Mouse (Mus musculus) T-helper 1 cell (primary cell): ENCODE data around the gene Sspo.

Experiments used
- in situ Hi-C: fragments of 300-600 bp; cut with MboI, MseI; formaldehyde crosslinking; loops from one replicate; pipeline ENCODE4 v1.15.1; 2025; ENCODE audit warnings: high pct_unique_total_duplicates

The Sspo gene

DNA sequence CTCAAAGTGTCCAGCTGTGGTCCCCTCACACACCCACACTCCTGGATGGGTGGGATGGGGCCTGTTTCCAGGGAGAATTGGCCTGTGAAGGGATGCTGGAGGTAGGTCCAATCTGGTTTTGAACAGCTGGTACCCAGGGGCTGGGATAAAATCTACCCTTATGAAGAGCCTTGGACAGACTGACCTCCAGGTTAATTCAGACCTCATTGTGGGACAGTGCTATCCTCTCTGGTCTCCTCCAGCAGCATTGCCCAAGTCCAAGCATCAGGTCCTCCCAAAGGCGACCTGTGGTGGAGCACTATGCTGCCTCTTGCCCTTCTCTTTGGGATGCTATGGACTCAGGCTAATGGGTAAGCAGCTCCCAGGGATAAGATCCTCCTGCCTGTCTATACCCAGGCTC is at the start of gene Sspo:
Gene Sspo, plus strand, starts transcription at position 301 of the 400 bp plus-strand sequence.
- in situ Hi-C loops: no loop called here

DNA sequence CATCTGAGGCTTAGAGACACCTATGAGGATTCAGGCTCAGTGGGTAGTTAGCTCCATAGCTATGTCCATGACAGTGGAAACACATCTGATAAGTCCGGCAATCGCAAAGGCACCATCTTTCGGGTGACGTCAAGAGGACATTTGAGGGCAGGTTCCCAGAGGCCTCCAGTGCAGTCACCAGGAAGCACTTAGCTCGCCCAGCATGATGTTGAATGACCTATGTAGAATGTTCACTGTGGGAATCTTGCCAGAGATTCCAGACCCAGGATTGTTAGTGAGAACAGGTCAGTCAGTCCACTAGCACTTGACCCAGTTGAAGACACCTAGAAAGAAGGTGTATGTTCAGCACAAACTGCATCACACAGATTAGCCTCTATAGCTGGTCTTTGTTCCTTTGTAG is 48.1 kb upstream of the Sspo start:
- in situ Hi-C loops: loop anchor here (10.0 kb wide), 1 partner anchor 715 kb away; no protein-coding TSS in a partner anchor

DNA sequence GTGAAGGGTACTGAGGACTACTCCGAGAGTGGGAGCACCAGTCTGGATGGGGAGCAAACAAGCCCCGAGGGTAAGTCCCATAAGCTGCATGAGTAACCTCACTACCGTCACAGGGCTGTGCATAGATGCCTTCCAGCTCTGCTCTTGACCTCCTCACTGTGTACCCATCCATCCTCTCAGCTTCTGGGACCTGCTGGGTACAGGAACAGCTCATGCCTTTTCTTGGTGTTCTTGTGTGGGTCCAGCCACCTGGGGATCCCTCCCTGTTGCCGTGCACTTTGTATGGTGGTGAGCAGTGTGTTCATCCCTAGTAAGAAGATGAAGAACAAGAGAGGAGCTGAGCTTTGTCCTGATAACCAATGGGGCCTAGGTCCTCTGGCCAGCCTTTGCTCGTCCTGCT is 44.0 kb upstream of the Sspo start:
- in situ Hi-C loops: no loop called here

DNA sequence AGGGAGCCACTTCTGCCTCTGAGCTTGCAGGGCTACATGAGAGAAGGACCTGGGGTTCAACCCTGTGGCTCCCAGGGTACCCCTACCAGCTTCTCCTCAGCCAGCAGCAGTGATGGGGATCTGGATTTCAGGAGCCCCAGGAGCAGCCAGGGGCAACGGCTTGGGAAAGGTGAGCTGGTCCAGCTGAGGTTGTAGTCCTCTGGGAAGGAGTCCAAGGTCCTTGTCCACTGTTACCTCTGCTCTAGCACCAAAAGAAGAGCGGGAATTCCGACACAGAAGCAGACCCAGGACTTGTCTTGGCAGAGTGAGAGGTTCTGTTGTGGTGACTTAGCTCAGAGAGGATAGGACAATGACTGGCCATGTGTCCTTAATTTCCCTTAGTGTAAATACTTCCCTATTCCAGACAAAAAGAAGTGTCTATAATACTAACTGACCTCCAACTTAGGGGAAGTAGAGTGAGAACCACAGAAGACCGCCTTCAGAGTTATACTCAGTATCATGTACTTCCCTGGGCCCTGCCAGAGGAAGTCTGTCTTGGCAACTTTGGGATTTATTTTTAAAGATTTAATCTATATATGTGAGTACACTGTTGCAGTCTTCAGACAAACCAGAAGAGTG is 38.2 kb upstream of the Sspo start:
- in situ Hi-C loops: loop anchor here (5.0 kb wide), 1 partner anchor 67 kb away; no protein-coding TSS in a partner anchor

DNA sequence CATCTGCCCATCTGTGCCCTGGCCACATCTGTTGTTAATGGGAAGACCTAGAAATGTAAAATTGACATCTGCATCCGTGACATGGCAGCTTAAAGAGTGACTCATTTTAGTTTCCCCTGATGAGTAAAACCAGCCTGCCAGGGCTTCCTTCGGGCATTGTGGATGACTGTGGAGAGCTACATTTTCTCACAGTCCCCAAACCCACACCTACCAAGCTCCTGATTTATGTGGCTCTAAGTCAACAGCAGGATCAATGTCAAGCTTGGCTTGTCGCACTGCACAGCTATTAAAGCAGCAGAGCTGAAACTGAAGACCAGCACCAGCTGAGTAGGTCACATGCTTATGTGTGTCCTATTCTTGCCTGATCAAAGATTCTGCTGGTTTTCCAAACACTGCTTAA is 37.5 kb upstream of the Sspo start:
- in situ Hi-C loops: loop anchor here (5.0 kb wide), 1 partner anchor 67 kb away; no protein-coding TSS in a partner anchor

DNA sequence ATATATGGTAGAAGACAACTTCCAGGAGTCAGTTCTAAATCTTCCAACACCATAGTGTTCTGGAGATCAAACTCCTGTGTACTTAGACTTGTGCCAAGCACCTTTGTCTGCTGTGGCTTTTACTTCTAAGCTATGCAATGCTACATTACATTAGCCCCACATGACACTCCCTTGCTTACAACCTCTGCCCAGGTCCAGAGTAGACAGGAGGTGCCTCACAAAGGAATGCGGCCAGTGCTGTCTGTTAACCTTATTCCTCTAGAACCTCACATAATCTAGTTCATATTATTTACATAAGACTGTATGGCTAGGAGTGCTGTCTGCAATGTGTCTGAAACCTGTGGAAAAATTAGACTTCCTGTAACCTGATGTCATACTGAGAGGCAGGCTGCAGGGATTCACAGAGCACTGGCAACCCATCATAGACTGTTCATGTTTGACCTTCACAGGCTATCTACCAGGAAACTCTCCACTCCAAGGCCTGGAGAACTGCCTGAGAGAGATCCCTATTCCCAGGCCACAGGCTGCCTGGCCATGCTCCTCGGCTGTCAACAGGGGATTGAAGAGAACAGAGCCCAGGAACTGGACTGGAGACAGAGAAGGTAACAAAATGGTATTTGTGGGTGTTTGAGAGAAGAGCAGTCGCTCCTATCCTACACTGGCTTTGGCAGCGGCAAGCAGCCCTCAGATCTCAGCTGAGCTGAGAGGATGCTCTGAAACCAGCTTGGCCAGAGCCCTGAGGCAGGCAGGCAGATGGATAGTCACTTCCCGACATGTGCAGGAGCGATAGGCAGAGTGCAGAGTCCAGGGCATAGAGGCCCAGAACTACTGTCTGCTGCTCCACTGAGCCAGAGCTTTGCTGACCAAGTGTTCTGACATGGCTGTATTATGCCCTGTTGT is 36.6 kb upstream of the Sspo start:
- in situ Hi-C loops: loop anchor here (5.0 kb wide), 1 partner anchor 66 kb away; no protein-coding TSS in a partner anchor

DNA sequence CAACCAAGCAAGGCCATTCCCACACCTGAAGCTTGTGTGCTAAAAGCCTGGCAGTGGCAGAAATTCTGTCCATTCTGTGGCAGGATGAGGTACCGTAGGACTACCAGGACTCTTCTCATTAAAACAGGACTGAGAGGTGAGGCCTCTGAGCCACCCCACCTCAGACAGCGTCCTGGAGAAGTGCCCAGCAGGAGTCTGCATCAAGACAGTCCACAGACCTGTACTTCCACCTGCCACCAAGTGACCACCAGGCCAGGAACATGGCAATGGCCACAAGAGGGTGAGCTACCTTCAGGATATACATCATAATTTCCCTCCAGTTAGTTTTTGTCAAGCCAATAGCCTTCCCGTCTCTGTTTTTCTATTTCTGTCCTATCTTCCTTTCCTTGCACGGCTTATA is 35.9 kb upstream of the Sspo start:
- in situ Hi-C loops: loop anchor here (5.0 kb wide), 1 partner anchor 65 kb away; no protein-coding TSS in a partner anchor

DNA sequence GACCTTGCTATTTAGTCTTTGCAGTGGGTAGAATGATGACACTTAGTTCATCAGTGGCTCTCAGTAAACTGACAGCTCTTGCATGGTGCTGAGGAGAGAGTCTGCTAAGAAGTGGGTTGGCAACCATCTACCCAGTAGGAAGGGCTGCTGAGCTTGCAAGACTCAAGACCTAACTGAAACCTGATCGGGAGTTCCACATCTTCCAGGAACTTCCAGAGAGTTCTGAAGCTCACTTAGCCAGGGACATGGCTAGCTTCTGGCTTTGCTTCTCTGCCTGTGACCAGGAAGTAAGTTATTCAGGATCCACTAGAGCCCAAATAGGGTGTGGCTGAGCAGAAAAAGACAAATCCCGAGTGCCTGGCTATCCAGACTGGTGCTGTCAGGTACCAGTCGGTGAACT is 35.4 kb upstream of the Sspo start:
- in situ Hi-C loops: loop anchor here (5.0 kb wide), 1 partner anchor 65 kb away; no protein-coding TSS in a partner anchor

DNA sequence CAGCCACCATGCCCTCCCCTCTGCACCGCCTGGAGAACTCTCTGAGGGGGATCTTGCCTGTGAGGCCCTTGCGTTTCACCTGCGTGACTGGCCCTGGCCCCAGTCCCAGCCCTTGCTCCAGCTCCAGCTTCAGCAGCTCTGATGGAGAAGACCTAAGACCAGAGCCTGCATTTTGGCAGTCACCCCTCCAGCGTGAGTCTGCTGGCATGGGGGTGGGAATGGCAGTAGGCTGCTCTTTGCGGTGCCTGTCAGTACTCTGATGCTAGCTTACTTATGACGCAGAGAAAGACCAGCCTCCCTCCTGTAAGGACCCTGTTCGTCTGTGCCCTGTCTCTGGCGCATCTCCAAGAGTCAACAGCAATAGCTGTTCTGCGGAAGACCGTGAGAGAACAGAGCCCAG is 34.9 kb upstream of the Sspo start:
- in situ Hi-C loops: loop anchor here (5.0 kb wide), 1 partner anchor 64 kb away; no protein-coding TSS in a partner anchor

DNA sequence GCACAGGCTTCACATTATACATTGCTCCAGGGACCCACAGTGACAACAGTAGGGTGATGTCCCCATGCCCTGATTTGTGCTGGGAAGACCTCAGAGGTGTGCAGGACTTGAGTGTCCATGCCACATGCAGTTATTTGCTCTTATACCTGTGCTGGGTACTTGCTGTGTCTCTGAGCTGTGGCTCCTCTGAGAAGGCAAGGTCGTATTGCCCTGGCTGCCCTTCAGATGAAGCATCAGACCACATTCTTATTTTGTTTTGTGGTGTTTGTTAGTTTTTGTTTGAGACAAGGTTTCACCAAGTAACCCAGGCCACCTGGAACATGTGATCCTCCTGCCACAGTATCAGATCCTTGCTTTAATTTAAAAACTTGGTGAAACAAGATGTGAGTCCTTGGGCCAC is 33.1 kb upstream of the Sspo start:
- in situ Hi-C loops: loop anchor here (5.0 kb wide), 1 partner anchor 62 kb away; no protein-coding TSS in a partner anchor

DNA sequence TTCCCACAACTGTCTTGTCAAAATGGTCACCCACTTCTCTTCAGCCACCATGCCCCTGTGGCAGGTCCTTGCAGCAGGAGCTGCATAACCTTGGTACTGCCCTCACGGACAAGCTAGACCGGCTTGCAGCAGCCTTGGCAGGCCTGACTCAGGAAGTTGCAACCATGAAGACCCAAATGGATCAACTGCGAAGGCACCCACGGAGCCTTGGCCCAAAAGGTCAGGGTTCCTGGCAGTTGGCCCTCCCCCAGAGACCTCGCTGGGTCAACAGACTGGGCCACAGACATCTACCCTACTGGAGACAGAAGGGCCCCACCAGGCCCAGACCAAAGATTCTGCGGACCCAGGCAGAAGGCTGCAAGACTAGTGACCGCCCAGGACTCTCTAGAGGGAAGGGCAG is 32.4 kb upstream of the Sspo start:
- in situ Hi-C loops: no loop called here

DNA sequence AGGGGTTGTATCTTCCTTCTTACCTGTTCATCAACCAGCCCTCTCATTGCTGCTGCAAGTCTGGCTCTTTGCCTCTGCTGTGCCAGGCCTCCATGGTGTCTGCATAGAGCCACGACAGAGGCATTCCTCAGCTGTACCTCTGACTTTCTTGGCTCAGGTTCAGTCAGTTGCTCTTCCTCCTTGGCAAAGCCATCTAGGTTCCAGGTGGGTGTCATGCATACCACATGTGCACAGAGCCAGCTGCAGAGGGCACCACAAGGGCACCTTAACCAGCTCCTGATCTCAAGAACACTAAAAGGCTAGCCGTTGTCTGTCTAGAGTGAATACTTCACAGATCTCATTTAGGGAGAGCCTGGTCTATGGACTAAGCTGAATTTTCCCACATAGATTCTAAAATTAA is 31.5 kb upstream of the Sspo start:
- in situ Hi-C loops: no loop called here

DNA sequence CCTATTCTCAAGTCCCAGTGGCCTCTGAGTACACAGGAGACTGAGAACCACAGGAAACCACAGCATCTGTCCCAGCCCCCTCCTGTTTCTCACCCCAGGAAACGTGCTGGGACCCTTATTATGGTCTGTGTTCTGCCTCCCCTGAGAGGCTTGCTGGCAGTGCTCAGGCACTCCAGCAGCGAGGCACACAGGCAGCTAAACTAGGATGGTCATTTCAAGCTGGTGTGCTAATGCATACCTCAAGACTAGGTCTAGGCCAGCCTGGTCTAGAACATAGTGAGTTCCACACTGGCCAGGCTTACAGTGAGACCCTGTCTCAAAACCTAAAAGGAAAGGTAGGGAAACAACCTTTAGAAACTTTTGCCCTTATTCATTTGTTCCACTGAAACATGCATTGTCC is 27.4 kb upstream of the Sspo start:
- in situ Hi-C loops: no loop called here

DNA sequence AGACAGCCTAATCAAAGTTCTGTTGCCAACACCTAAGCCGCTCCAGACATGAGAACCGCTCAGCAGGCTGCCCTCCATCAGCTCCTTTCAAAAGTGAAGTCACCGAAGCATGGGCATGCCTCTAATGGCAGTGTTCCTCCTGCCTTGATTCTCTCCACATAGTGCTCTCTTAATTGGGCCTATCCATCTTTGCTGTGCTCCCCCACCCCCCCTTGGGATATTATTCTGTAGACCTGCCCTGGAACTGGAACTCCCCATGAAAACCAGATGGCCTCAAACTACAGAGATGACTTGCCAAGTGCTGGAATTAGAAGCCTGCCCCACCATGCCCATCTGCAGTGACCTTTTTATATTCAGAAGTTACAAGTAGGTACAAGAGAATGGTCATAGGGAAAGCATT is 24.7 kb upstream of the Sspo start:
- in situ Hi-C loops: no loop called here

DNA sequence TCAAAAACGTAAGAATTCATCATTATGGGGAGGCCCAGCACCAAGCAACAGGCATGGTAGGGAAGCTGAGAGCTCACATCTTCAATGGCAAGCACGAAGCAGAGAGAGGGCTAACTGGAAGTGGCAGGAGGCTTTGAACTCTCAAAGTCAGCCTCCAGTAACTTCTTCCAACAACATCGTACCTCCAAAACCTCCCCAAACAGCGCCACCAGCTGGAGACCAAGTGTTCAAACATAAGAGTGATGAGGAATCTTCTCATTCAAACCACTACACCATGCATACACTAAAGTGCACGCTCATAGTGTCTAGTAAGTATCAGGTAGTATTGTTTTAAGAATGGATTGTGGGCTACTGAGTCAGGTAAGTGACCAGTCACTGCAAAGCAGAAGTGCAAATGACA is 24.0 kb upstream of the Sspo start:
- in situ Hi-C loops: no loop called here

DNA sequence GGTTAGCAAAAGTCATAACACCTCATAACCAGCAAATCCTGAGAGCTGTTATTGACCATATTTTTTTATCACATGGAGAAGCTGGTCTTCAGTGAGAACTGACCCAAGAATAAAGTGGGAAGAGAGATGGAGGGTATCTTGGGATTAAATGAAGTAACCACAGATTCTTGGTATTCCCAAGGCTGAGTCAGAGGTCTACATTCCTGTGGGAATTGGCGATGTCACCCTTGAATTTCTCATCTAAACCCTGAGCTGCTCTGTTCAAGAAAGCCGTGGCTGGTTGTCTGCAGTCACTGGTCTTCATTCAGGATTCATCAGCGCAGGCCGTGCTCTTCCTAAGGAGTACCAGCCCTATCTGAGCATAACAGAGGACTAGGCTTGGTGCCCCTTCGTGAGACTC is 21.1 kb upstream of the Sspo start:
- in situ Hi-C loops: no loop called here

DNA sequence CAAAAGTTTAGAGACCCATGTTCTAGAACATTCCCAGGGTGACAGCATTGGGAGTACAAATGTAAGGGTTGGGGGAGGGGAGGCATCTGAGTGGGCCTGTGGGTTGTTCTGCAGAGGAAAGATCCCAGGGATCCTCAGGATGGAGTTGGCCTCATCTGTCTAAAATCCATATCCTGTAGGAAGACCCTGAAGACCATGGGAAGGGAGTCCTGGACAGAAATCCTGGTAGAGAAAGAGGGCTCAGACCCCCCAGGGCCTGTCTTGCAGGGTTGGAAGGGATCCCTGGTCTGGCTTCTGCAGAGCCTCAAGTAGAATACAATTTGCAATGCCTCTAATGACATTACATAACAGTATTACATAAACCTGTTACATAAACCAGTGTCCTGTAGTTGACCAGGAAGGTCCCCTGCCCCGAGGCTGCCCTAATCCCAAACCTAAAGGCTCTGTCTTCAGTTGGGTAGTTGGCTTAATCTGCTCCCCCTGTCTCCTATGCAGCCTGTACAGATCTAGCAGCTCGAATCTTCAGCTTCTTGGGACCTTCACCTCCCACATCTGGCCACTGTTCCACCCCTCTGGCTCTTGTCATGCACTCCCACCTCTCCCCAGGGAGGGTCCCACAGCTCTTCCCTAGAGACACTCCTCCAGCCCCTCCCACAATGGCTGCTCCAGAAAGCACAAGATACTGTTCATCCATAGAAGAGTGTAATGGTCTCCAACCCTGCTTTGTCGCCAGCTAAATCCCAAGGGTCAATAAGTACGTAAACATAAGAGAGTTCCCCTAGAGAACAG is 19.1 kb upstream of the Sspo start:
- in situ Hi-C loops: no loop called here

DNA sequence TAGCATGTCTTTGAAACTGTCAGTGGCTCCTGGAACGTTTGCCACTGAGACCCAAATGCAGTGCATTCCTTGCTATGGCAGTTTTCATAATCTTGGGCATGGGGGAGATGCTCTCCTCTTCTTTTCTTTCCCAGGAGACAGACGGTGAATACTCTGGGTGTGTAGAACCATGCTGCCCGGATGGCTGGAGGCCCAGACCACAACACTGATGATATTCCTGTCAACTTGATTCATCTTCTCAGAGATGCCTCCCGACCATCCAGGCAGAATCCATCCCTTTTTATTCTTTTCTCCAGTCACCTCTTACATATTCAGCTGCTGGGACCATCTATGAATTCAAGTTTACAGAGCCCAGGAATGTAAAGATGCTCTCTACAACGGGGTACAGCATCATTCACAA is 17.3 kb upstream of the Sspo start:
- in situ Hi-C loops: no loop called here

DNA sequence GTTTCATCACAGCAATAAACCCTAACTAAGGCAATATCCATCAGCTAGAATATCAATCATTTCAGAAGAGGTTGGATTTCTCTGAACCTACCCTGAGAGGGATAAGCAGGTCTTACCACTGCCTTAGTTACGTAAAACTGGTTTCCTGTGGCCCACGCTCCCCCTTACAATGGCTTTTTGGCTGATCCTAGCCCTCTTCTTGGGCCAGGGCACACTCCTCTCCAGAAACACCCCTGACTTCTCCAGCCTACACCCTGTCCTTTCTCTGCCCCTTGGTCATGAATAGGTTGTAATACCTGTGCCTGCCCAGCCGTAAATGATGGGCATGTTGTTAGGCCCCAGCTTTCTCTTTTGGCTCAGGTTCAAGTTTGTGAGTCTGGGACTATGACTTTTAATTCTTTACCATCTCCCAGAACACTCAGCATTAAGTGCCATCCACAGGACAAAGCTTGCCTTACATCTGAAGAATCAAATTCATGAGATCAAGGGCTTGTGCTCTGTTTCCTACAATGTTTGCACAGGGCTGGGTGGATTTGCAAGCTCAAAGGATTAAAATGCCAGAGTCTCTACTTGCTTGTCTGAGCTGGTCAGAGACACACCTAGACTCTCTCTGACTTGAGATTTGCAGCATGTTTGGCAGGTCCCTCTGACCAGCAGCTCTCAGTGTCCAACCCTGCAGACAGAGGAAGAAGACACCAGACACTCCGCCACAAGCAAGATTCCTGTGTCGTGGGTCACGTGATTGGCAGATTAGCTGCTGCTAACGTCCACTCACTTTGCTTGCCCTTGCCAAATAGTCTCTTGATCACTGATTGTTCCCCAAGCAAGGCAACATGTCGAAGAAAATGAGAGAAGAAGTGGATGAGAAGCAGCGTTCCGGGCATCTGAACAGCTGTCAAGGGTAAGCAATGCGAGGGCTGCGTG is 14.9 kb upstream of the Sspo start:
- in situ Hi-C loops: no loop called here

DNA sequence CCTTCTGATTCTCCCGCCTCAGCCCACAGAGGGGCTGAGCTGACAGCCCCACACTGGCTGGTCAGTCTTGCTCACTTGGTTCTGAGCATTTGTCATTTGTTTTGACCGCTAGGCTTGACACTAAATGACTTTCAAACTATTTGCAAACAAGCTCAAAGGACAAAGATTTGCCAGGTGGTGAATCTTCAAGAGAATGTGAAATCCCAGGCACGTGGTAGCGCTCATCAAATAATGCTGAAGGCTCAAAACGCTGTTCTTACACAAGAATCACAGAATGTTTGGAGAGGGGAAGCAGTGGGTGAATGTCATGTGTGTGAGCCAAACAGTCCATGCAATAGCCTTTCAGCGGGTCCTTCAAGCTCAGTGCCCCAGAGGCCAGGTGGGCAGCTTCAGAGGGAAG is 13.4 kb upstream of the Sspo start:
- in situ Hi-C loops: no loop called here

DNA sequence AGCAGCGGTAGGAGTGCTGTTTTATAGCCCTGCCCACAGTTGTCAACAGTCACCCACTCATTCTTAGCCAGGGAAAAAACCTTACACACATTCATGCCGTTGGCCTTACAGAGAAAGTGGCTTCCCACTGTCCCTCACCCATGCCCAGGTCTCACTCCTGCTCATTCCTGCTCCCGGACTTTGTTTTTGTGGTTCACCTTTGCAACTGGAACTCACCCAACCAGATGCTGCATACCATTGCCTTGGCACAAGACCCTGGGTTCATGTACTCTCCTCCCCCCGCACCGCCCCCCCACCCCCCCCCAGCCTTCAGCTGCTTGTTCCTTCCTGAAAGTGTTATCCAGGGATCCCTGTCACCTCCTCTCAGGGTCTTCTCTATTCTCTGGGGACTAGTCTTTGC is 12.9 kb upstream of the Sspo start:
- in situ Hi-C loops: no loop called here
